Mouse (Mus musculus): Measurements from ENCODE around the gene Sept3.

Gene Sept3

GRCm38 (mm10) chr15:82271201-82271600, 3.5 kb upstream of the Sept3 start:
- DNase-seq (ENCODE audit: low spot score): peak; percentile 50

DNA sequence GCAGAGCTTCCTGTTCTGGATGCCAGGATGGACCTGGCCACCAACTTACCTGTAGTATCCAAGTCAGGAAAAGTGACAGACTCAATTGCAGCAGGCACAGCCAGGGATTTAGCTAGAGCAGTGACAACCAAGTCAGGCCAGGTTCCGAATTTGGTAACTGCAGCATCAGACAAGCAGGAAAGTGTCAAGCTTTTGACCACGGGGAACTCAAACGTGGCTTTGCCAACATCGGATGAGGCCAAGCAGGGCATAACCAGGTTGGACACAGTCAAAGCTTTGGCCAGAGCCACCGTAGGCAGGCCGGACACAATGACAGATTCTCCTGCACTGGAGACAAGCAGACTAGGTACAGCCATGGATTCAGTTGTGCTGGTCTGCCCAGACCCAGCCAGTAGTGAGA, 2.4 kb upstream of the Sept3 start:
- no peak for DNase-seq (ENCODE audit: low spot score)

- no peak for DNase-seq (ENCODE audit: low spot score)
These were observed 521 bp downstream of the Sept3 start for GRCm38 (mm10) chr15:82274927-82275901.

GRCm38 (mm10) chr15:82277591-82277990, 2.9 kb downstream of the Sept3 start:
- DNase-seq (ENCODE audit: low spot score): no peak

GRCm38 (mm10) chr15:82280638-82281037, 5.9 kb downstream of the Sept3 start:
- no peak for DNase-seq (ENCODE audit: low spot score)

DNA sequence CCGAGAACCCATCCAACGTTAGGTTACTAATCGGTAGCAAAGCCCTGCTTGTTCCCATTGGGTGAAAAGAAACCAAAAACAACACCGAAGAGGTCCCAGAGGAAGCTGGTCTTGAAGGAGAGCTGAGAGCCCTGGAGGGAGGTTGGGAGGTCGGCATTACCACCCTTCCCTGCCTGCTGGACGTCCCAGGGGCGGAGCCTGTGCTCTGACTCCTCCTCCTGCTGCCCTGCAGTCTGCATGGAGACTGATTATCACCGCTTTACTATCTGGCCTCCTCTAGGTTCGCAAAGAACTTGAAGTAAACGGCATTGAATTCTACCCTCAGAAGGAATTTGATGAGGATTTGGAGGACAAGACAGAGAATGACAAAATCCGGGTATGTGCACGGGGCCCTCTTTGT, 11.5 kb downstream of the Sept3 start:
- no peak for DNase-seq (ENCODE audit: low spot score)

GRCm38 (mm10) chr15:82290252-82290651, 15.6 kb downstream of the Sept3 start:
- no peak for DNase-seq (ENCODE audit: low spot score)

- DNase-seq (ENCODE audit: low spot score): no peak
These were observed 18.2 kb downstream of the Sept3 start for GRCm38 (mm10) chr15:82292851-82293250.

GRCm38 (mm10) chr15:82293271-82293711, 18.6 kb downstream of the Sept3 start:
- peak; percentile 27 for DNase-seq (ENCODE audit: low spot score)

GRCm38 (mm10) chr15:82294059-82294458, 19.4 kb downstream of the Sept3 start:
- DNase-seq (ENCODE audit: low spot score): peak; percentile 22

DNA sequence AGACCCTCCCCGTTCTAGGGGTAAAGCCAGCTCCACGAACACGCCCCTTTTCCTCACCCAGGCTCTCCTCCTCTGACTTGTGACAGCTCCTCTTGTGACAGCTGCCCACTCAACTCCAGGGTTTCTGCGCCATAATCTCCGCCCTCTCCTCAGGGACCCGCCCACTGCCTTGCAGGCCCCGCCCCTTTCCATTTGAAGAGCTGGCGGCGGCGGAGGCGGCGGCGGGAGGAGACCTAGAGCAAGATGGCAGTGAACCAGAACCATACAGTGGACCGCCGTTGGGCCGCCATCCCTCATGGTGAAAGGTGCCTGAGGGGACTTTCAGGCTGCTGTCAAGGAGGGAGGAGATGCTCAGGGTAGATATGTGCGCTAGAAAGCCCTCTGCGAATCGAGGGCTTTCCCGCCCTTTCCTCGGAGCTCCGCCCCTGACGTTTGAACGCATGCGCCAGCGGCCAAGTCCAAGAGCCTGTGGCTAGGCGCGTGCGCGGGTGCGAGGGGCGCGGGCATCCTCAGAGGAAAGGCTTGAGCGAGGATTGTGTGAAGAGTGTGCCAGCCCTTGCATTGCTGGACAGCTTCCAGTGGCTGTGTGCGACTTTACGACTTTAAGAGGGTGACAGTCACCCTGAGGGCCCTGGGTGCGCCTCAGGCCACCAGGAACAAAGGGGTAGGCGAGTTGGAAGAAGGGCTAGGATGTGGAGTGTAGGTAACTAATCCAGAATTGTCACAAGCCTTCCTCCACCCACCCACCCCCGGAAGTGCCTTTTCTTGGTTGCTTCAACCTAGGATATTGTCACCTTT, 24.3 kb downstream of the Sept3 start, which contains the start of gene Wbp2nl:
TSS of gene Wbp2nl (plus strand) at position 191 of the 798 bp plus-strand sequence.
- no peak for DNase-seq (ENCODE audit: low spot score)

DNA sequence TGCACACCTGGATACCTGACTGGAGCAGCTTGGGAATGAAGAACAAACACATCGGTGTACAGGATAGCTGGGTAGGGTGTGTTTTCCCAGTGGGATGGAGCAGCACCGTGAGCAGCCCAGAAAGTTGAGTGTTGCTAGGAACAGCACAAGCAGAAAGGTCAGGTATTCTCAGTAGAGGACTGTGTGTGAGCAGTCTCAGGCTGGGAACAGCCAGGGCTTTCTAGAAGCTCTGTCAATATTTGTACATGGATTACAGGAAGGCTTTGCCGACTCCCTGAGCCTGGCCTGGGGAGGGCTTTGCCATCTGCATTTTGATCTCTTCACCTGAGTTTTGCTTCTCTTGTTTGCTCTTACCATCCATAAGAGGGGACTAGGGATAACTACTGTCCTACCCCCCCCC, 32.4 kb downstream of the Sept3 start:
- DNase-seq (ENCODE audit: low spot score): peak; percentile 71

DNA sequence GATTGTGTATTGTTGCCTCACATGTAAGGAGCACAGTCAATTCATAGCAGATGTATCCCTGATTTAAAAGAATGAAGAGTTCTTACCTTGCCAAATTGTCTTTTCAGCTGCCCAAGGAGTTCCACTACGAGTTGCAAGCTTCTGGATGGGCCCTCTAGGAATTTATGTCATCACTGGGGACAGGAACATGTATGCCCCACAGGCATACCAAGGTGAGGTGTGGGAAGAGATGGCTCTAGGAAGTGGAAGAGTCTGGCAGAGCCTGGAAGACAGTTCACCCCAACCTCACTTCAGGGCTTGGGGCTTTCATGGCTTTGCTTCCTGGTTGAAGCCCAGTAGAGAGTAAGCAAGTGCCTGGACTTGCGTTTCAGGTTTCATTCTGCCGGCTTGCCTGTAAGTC, 33.7 kb downstream of the Sept3 start:
- no peak for DNase-seq (ENCODE audit: low spot score)

- DNase-seq (ENCODE audit: low spot score): no peak
These were observed 43.1 kb downstream of the Sept3 start for GRCm38 (mm10) chr15:82317839-82318238.

DNA sequence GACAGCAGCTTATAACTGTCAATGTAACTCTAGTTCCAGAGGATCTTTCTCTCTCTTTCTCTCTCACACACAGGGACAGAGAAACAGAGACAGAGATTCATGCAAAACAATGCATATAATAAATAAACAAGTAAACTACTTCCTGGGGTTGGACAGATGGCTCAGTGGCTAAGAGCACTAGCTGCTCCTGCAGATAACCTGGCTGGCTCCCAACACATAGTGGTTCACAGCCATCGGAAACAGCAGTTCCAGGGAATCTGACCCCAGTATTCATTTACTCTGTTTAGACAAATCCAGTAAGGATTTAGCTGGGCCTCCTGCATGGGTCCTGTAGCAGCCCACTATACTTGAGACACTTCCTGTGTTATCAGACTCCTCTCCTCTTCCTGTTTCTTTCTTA, 44.9 kb downstream of the Sept3 start:
- DNase-seq (ENCODE audit: low spot score): no peak

GRCm38 (mm10) chr15:82322195-82322594, 47.5 kb downstream of the Sept3 start:
- DNase-seq (ENCODE audit: low spot score): no peak

- DNase-seq (ENCODE audit: low spot score): no peak
These were observed 50.7 kb downstream of the Sept3 start for GRCm38 (mm10) chr15:82325382-82325781.

DNA sequence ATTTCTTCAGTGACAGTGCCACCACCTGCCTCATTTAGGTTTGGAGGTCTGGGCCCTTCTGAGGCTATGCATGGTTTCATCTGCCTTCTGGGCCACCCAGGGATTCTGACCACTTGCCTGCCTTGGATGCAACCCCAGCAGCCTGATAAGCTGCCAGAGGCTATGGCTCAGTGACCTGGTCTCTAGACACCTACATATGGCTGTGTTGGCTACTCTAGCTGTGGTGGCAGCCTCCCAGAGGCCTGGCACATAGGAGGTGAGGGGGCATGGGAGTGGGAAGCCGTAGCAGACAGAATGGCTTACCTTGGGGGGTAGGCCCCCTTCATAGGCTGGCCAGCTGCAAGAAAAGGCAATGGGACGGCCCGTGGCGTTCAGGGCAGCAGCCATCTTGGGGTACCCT, 60.5 kb downstream of the Sept3 start:
- DNase-seq (ENCODE audit: low spot score): no peak

DNA sequence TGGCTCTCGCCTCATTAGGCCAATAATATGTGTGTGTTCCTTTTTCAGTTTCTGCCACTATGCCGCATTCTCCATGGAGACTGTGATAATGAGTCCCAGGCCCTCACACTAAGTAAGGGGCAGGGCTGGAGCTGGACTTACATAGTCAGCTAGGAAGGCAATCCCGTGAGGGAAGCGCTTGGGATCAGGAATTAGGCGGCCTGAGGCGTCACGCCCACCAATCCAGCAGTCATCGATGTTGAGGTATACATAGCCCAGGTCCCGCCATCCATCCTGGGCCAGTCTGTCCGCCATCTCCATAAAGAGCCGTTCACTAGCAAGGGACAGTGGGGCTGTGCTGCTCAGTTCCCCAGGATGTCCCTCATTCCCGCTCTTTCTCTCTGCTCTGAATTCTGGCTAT, 61.9 kb downstream of the Sept3 start:
- DNase-seq (ENCODE audit: low spot score): no peak

- DNase-seq (ENCODE audit: low spot score): no peak
These were observed 63.2 kb downstream of the Sept3 start for GRCm38 (mm10) chr15:82337875-82338274.

- peak; percentile 97 for DNase-seq (ENCODE audit: low spot score)
These were observed 64.0 kb downstream of the Sept3 start, which contains the start of the genes Naga, Pheta2 and Smdt1 for GRCm38 (mm10) chr15:82338593-82339112. Gene Naga (minus strand): TSS chr15:82338925. Gene Pheta2 (plus strand): TSS chr15:82338942. Gene Smdt1 (plus strand): TSS chr15:82338959.

GRCm38 (mm10) chr15:82339150-82339549, 64.5 kb downstream of the Sept3 start:
- DNase-seq (ENCODE audit: low spot score): no peak
